Mouse (Mus musculus) spleen, adult 2 months (tissue): ENCODE measurements around the gene Cipc. TPM values are rescaled to one million over a fixed set of nuclear protein-coding genes. Genes with fewer than 3 reads are reported as not detected.

ENCODE experiments used
- DNase-seq, 2 experiments: peaks; one replicate each; pipeline versions ENCODE4 v3.0.0 to v3.0.0-alpha.2; 2012 to 2021; ENCODE audit warnings: low spot score in 2 of 2, low read depth in 1 of 2
- H3K27ac ChIP-seq: fragments of 200-500 bp; 2 replicates; pipeline ENCODE4 v1.5.1; 2012; ENCODE audit warnings: low read length, inconsistent platforms; ENCODE audit not compliant: insufficient read depth
- H3K27me3 ChIP-seq: fragments of 200-500 bp; 2 replicates; pipeline ENCODE4 v1.6.1; 2012; ENCODE audit warnings: mild to moderate bottlenecking, moderate library complexity, low read length, inconsistent platforms; ENCODE audit not compliant: control insufficient read depth, insufficient read depth
- H3K36me3 ChIP-seq: fragments of 200-500 bp; 2 replicates; pipeline ENCODE4 v1.6.1; 2012; ENCODE audit warnings: mild to moderate bottlenecking, low read length, inconsistent platforms; ENCODE audit not compliant: control insufficient read depth, insufficient read depth
- H3K4me1 ChIP-seq: fragments of 200-500 bp; 2 replicates; pipeline ENCODE4 v1.6.1; 2011; ENCODE audit warnings: inconsistent platforms; ENCODE audit not compliant: control insufficient read depth, insufficient read depth, insufficient read length
- H3K4me3 ChIP-seq: fragments of 200-500 bp; 2 replicates; pipeline ENCODE4 v1.5.1; 2011; ENCODE audit warnings: mild to moderate bottlenecking, inconsistent platforms; ENCODE audit not compliant: insufficient read depth, insufficient read length; ENCODE audit errors: extremely low read depth
- CTCF ChIP-seq: fragments of 200-500 bp; IDR thresholded peaks from 2 replicates; pipeline ENCODE4 v1.5.1; 2011; ENCODE audit warnings: mild to moderate bottlenecking, inconsistent platforms; ENCODE audit not compliant: insufficient read depth, insufficient read length, insufficient replicate concordance; ENCODE audit errors: extremely low read depth
- POLR2A ChIP-seq: fragments of 200-500 bp; IDR thresholded peaks from 2 replicates; pipeline ENCODE4 v1.6.1; 2011; ENCODE audit warnings: low read depth, low read length, inconsistent platforms
- WGBS: fragments of 180-500 bp; shearing (Covaris S2); methylation state at CpG from one replicate; pipeline ENCODE4 v1.1.7; 2018; 5-methylcytosine and 5-hydroxymethylcytosine counted together
- polyA plus RNA-seq: library from polyadenylated mRNA; depleted of rRNA; stranded (reverse); fragments of >200 nt; gene quantifications from 2 replicates; pipeline ENCODE4 v1.2.3, GENCODE M21; 2012

The Cipc gene
- polyA plus RNA-seq, 1 experiment, result 24.2 TPM

DNA sequence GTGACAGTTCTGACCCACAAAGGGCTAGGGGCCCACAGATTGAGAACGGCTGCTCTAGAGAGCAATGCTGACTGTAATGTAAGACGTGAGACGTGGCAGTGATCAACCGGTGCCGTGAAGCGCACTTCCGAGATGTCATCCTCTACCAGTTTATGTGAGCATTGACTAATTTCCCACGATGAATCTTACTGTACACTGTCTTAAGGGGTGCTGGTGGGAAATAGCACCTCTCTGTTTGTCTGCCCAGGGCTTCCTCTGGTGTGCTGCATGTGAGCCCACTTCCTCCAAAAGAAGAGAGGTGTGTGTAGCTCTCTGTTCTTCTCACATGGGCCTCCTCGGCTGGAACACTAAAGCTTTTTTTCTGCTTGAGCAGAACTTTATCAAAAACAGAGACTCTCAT, 2.7 kb downstream of the Cipc start:
- 15% methylated on average over 9 of the region's 9 CpGs for WGBS
- TF ChIP-seq POLR2A, result peak; percentile 7; the same call in 1 of the 2 replicates
- no peak for TF ChIP-seq CTCF
- H3K27ac ChIP-seq, result peak overlapping the region; percentile 79
- peaks cover 8% of the 10 kb centered on the region for H3K36me3 ChIP-seq
- peaks cover 4% of the 10 kb centered on the region; the same call in 1 of the 2 replicates for H3K4me1 ChIP-seq
- peak; percentile 65 to 71 for DNase-seq
- H3K4me3 ChIP-seq, result peak overlapping the region; percentile 10; the same call in 1 of the 2 replicates
- no peaks in the 10 kb centered on the region for H3K27me3 ChIP-seq

DNA sequence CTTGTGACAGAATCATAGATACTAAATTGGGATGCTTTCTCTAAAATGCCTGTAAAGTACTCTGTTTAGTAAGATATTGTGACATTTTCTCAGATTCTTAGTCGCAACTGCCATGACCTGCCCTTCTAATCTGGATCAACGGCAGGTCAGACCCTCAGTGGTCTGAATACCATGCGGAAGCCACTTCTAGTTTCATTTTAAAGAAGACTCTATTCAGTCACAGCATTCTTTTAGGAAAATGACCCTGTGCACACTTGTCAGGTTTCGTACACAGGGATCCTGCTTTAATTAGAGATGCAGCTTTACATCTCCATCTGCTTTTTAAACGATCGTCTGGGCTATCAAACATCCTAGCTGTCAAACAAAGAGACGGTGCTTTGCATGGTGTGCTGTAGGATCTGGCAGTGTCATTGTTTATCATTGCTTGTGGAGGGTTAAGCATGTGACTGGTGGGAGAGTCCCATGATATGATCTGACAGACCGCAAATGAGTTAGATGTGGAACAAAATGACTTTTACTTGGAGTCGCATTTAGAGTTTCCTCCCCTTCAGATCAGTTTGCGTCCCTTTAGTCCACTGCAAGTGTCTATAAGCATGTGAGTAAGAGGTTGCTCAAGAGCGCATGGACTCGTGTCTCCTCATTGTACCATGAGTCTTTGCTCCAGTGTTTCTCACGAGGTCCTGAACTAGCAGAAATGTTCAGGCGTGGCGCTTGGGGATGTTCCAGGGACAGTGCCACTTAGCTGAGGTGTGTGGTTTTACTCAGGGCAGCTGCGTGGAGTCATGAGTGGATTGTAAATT, 3.5 kb downstream of the Cipc start:
- Histone ChIP-seq H3K27ac (peak overlapping the region; percentile 50), H3K27me3 (no peaks in the 10 kb centered on the region), H3K4me3 (peak overlapping the region; percentile 7; the same call in 1 of the 2 replicates), H3K4me1 (peaks cover 4% of the 10 kb centered on the region; the same call in 1 of the 2 replicates), H3K36me3 (peaks cover 9% of the 10 kb centered on the region)
- TF ChIP-seq POLR2A (no peak), CTCF (no peak)
- DNase-seq, result peak in 1 of 2 experiments; percentile 61
- WGBS, result 31% methylated on average over 16 of the region's 16 CpGs

DNA sequence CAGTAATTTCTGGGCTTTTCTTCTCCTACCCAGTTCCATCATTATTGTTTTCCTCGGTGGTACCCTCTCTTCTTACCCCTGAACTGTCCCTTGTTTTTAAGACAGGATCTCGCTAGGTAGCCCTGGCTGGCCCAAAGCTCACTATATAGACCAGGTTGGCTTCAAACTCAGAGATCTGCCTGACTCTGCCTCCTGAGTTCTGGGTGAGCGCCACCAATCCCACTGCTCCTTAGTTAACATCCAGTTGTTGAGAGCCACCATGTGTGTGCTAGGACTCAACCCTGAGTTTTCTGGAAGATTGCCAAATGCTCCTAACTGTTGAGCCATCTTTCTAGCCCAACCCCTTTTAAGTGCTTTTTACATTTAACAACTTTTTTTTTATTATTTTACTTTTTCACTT, 4.1 kb downstream of the Cipc start:
- Histone ChIP-seq H3K4me1 (peaks cover 4% of the 10 kb centered on the region; the same call in 1 of the 2 replicates), H3K36me3 (peaks cover 12% of the 10 kb centered on the region), H3K27me3 (no peaks in the 10 kb centered on the region), H3K4me3 (no peak overlapping the region), H3K27ac (peak overlapping the region; percentile 50)
- no peak for TF ChIP-seq CTCF
- no peak for TF ChIP-seq POLR2A
- no peak for DNase-seq
- 88% methylated on average over 3 of the region's 3 CpGs for WGBS

DNA sequence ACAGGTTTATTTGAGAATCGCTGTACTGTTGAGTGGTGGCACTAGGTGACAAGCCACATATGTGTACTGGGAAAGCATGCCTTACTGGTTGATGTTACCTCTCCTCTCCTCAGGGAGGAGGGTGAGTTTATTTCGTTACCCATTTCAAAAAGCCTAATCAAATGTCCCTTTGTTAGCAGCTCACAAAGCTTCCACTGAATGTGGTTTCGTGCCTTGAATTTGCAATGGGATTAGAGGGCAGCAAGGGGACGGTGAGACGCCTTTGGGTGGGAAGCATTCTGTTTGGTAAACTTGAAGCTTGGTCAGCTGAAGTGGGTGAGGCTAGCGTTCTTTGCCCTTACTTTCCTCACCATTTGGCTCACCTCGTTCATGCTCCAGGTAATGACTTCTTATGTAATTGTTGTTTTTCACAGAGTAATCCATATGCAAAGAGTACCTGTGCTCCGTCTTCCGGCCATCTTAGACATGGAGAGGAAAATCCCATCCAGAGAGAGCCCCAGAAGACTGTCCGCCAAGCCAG, 5.5 kb downstream of the Cipc start:
- TF ChIP-seq POLR2A (no peak), CTCF (no peak)
- peaks cover 16% of the 10 kb centered on the region for H3K36me3 ChIP-seq
- 95% methylated on average over 10 of the region's 10 CpGs for WGBS
- no peak overlapping the region for H3K4me3 ChIP-seq
- no peaks in the 10 kb centered on the region for H3K27me3 ChIP-seq
- no peak overlapping the region for H3K27ac ChIP-seq
- peaks cover 4% of the 10 kb centered on the region; the same call in 1 of the 2 replicates for H3K4me1 ChIP-seq
- DNase-seq, result no peak

DNA sequence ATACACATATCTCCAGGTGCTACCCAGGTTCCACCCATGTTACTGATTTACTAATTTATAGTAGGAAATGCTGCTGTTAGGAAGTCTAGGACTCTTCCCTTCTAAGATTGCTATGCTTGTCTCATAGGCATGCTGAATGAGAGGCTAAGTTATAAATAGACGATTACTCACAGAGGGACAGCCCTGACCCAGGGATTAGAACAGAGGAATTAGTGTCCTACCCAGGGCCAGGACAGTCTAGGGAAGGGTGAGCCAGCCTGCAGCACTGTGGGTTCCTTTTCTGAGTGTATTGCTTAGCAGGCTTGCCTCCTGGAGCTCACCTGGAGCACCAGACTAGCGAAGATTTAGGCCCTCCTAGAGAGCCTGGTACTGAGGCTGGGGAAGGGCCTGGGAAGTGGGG, 9.1 kb downstream of the Cipc start:
- Histone ChIP-seq H3K4me3 (no peak overlapping the region), H3K4me1 (peaks cover 1% of the 10 kb centered on the region; the same call in 1 of the 2 replicates), H3K36me3 (peaks cover 36% of the 10 kb centered on the region), H3K27ac (no peak overlapping the region), H3K27me3 (no peaks in the 10 kb centered on the region)
- WGBS, result 90% methylated on average over 2 of the region's 2 CpGs
- no peak for DNase-seq
- TF ChIP-seq POLR2A (no peak), CTCF (no peak)

DNA sequence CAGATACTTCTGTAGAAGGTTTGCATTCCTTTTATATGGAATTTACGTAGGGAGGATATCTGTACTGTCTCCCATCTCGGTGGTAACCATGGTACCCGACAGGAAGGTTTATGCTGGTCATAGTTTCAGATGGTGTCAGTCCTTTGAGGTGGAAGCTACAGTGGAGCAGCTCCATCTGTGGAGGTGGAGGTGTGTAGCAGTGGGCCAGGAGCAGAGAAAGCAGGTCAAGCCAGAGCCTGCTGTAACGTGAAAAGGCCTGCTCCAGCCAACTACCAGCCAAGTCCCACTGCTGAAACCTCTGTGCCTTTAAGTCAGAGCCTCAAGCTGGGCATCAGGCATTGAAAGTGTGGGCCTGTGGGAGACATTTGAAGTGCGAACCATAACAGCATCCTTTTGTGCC, 11.7 kb downstream of the Cipc start:
- no peak for TF ChIP-seq CTCF
- TF ChIP-seq POLR2A, result no peak
- peaks cover 51% of the 10 kb centered on the region for H3K36me3 ChIP-seq
- H3K4me3 ChIP-seq, result no peak overlapping the region
- 91% methylated on average over 5 of the region's 5 CpGs for WGBS
- no peak overlapping the region for H3K27ac ChIP-seq
- no peaks in the 10 kb centered on the region for H3K4me1 ChIP-seq
- DNase-seq, result no peak
- H3K27me3 ChIP-seq, result no peaks in the 10 kb centered on the region

DNA sequence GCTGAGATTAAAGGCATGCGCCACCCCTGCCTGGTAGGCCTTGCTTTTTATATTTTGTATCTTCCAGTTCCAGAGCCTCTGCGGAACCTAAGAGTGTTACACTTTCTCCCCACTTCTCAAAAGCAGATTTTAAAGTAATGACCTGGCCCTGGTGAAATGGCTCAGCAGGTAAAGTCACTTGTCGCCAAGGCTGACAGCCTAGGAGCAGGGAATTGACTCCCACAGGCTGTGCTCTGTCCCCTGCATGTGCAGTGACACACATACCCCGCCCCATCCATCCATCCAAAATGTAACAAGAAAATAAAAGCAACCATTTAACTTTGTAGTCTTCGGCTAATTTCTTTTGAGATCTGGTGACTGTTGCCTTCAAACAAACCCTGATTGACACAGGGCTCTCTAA, 12.8 kb downstream of the Cipc start:
- Histone ChIP-seq H3K36me3 (peaks cover 53% of the 10 kb centered on the region), H3K4me1 (no peaks in the 10 kb centered on the region), H3K27me3 (no peaks in the 10 kb centered on the region), H3K27ac (no peak overlapping the region), H3K4me3 (no peak overlapping the region)
- WGBS, result 97% methylated on average over 5 of the region's 5 CpGs
- DNase-seq, result no peak
- TF ChIP-seq POLR2A (no peak), CTCF (no peak)
